ENCODE assay signal across 9 mouse cellular contexts in genomic region chr9:16028394-16028911, GRCm38 (mm10).
DNase-seq lines count a peak whose midpoint lies in the region; ATAC-seq and TF ChIP-seq lines count a peak whose summit lies in the region.
"Had no signal": no experiment of that assay in that cellular context is flagged by ENCODE, and none has a peak within 500 bp of the region (broad histone marks: within the 10 kb centered on the region; RNA-seq: fewer than 3 reads in every experiment).

No protein-coding gene starts in this region.

- peak; percentile 63; the same call in 1 of the 2 replicates for TF ChIP-seq EP300 in heart, adult 2 months (IDR thresholded peaks at IDR 0.05; ENCODE audit: insufficient read depth, low read depth, low read length)

- 28% methylated on average over 4 of the region's 4 CpGs for WGBS in heart, adult 2 months
- 63% methylated on average over 4 of the region's 4 CpGs for WGBS in heart, embryonic 11.5 days (ENCODE audit: insufficient replicate concordance)
- WGBS in midbrain, embryonic 15.5 days, result 47% methylated on average over 4 of the region's 4 CpGs

- intact Hi-C loops in heart, adult 2 months (cut with DNase I), result loop anchor here (1.0 kb wide), 1 partner anchor 86 kb away; no protein-coding TSS in a partner anchor
- intact Hi-C loops in heart, postnatal 10 days (cut with DNase I), result loop anchor here (5.0 kb wide), 1 partner anchor 84 kb away; no protein-coding TSS in a partner anchor

- H3K27ac ChIP-seq in heart, adult 2 months, result peak overlapping the region; percentile 69
- H3K27ac ChIP-seq in heart, embryonic 11.5 days (ENCODE audit: low read depth, low read length), result no peak overlapping the region
- H3K27ac ChIP-seq in midbrain, embryonic 15.5 days, result no peak overlapping the region

- no peaks in the 10 kb centered on the region for H3K36me3 ChIP-seq in heart, adult 2 months (ENCODE audit: control insufficient read depth, insufficient read depth, low read length)
- H3K36me3 ChIP-seq in heart, embryonic 11.5 days (ENCODE audit: control insufficient read depth, insufficient read depth, low read length), result no peaks in the 10 kb centered on the region
- no peaks in the 10 kb centered on the region for H3K36me3 ChIP-seq in midbrain, embryonic 15.5 days (replicated peaks)

- no peaks in the 10 kb centered on the region for H3K27me3 ChIP-seq in heart, adult 2 months (ENCODE audit: control insufficient read depth, insufficient read depth, low read length)
- no peaks in the 10 kb centered on the region for H3K27me3 ChIP-seq in heart, embryonic 11.5 days (ENCODE audit: control insufficient read depth, insufficient read depth, low read length)
- H3K27me3 ChIP-seq in midbrain, embryonic 15.5 days (replicated peaks), result no peaks in the 10 kb centered on the region

- DNase-seq in heart, adult 2 months, result peak; percentile 45 to 49
- peak; percentile 6 for DNase-seq in embryo, embryonic 9.5 days (ENCODE audit: extremely low spot score)
- DNase-seq in heart, postnatal 10 days, result peak; percentile 48 to 49
- no peak for DNase-seq in urinary bladder, postnatal 4 days (ENCODE audit: low spot score in 2 of 2)
- DNase-seq in cerebellum, adult 8-10 months, result no peak
- DNase-seq: cerebellum, postnatal 36 days had no signal

- no peaks in the 10 kb centered on the region for H3K9me3 ChIP-seq in heart, embryonic 11.5 days (replicated peaks; ENCODE audit: control insufficient read depth, low read length)
- H3K9me3 ChIP-seq in midbrain, embryonic 15.5 days, result no peaks in the 10 kb centered on the region

- no peak overlapping the region for H3K9ac ChIP-seq in heart, adult 2 months (ENCODE audit: low read depth, low read length)
- no peak overlapping the region for H3K9ac ChIP-seq in heart, embryonic 11.5 days (ENCODE audit: low read depth, low read length)
- no peak overlapping the region for H3K9ac ChIP-seq in midbrain, embryonic 15.5 days

- no peak for ATAC-seq in heart, embryonic 11.5 days (replicated peaks; ENCODE audit: insufficient number of reproducible peaks, low FRiP score, low TSS enrichment)
- ATAC-seq in midbrain, embryonic 15.5 days (replicated peaks), result peak; percentile 49
- ATAC-seq in CD4-positive, CD25-positive, alpha-beta regulatory T cell, adult 4 months, result no peak

- no peak overlapping the region for H3K4me2 ChIP-seq in heart, embryonic 11.5 days
- no peak overlapping the region for H3K4me2 ChIP-seq in midbrain, embryonic 15.5 days

- H3K4me1 ChIP-seq in heart, adult 2 months (ENCODE audit: control insufficient read depth, insufficient read depth, low read length), result peaks cover 3% of the 10 kb centered on the region
- no peaks in the 10 kb centered on the region for H3K4me1 ChIP-seq in heart, embryonic 11.5 days (ENCODE audit: control insufficient read depth, insufficient read depth, low read length)
- 0 out of 2 replicates have a peak, but pooled peaks cover 4% of the 10 kb centered on the region for H3K4me1 ChIP-seq in midbrain, embryonic 15.5 days

- no peaks in the 10 kb centered on the region for H3K79me2 ChIP-seq in heart, adult 2 months (replicated peaks; ENCODE audit: control insufficient read depth, insufficient read depth, low read length)

- no peak for TF ChIP-seq POLR2A in heart, adult 2 months (IDR thresholded peaks at IDR 0.05; ENCODE audit: insufficient read depth, low read depth, low read length)

- no peak overlapping the region for H3K4me3 ChIP-seq in heart, adult 2 months
- H3K4me3 ChIP-seq in heart, embryonic 11.5 days (ENCODE audit: low read depth, low read length), result no peak overlapping the region
- H3K4me3 ChIP-seq in midbrain, embryonic 15.5 days, result no peak overlapping the region

- TF ChIP-seq CTCF in heart, adult 2 months (IDR thresholded peaks at IDR 0.05), result no peak

Comparison
In these comparisons a context has a peak if more than half of its experiments do, and no peak if none do; other contexts are left out.
1. DNase-seq: peak in heart, adult 2 months (2 of 2), embryo, embryonic 9.5 days (single experiment) and heart, postnatal 10 days (2 of 2); none in urinary bladder, postnatal 4 days (0 of 2) and cerebellum, adult 8-10 months (single experiment).